Mouse (Mus musculus) testis, adult 2 months (tissue): ENCODE results near the gene Gm28551.

Experiments used
- CTCF ChIP-seq: fragments of 200-500 bp; IDR thresholded peaks from 2 replicates; pipeline ENCODE4 v1.5.1; 2012; ENCODE audit warnings: low read depth, mild to moderate bottlenecking, inconsistent platforms, low read length, moderate library complexity; ENCODE audit not compliant: control insufficient read depth, insufficient read depth, insufficient replicate concordance
- POLR2A ChIP-seq: fragments of 200-500 bp; IDR thresholded peaks from 2 replicates; pipeline ENCODE4 v1.6.1; 2012; ENCODE audit warnings: low read depth, mild to moderate bottlenecking, inconsistent platforms, low read length, moderate library complexity; ENCODE audit not compliant: control insufficient read depth

- TF ChIP-seq CTCF (no peak), POLR2A (peak; percentile 91)
These were observed at the start of gene Gm28551, which contains the start of the genes Asdurf and Asnsd1 for GRCm38 (mm10) chr1:53352327-53353261.
